Mouse (Mus musculus): ENCODE results near the gene Zim1. TPM values are rescaled to one million over a fixed set of nuclear protein-coding genes. Genes with fewer than 3 reads are reported as not detected.

Gene Zim1
- polyA plus RNA-seq, 1 experiment from 2014 or later: 1.1 TPM

DNA sequence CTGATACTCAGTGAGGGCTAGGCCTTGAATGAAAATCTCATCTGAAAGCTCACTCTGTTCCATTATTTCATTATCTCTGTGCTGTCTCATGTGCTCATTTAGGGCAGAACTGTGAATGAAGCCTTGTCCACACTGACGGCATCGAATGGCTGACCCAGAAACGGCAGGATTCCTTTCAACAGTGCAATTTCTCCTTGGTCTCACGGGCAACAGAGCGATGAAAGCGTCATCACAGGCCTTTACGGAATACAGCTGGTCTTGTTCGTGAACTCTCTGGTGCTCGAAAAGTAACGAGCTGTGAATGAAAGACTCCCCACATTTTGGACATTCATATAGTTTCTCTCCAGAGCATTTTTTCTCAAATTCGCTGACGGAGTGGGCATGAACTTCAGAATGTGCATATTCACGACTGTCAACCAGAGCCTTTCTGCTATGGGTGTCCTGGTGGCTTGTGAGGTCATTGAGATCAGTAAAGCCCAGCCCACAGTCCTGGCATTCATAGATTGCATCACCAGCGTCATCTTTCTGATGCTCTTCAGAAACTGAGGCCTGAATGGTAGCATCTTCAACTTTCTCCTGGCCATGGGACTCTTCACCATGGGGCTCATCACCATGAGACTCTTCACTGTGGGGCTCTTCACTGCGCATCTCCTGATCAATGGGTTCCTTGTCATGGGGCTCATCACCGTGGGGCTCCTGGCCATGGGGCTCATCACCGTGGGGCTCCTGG is 12.4 kb upstream of the Zim1 start:
- 0 out of 2 replicates have a peak, but pooled peaks cover 7% of the 10 kb centered on the region for H3K9me3 ChIP-seq
- H3K4me2 ChIP-seq (replicated peaks): no peak overlapping the region
- no peaks in the 10 kb centered on the region for H3K4me1 ChIP-seq
- peaks cover 73% of the 10 kb centered on the region for H3K36me3 ChIP-seq
- no peak overlapping the region for H3K9ac ChIP-seq (replicated peaks)
- ATAC-seq (ENCODE audit: low FRiP score, low read depth): no peak
- H3K27ac ChIP-seq (replicated peaks): no peak overlapping the region
- H3K4me3 ChIP-seq: no peak overlapping the region
- 91% methylated on average over 17 of the region's 17 CpGs for WGBS
- H3K27me3 ChIP-seq: no peaks in the 10 kb centered on the region

DNA sequence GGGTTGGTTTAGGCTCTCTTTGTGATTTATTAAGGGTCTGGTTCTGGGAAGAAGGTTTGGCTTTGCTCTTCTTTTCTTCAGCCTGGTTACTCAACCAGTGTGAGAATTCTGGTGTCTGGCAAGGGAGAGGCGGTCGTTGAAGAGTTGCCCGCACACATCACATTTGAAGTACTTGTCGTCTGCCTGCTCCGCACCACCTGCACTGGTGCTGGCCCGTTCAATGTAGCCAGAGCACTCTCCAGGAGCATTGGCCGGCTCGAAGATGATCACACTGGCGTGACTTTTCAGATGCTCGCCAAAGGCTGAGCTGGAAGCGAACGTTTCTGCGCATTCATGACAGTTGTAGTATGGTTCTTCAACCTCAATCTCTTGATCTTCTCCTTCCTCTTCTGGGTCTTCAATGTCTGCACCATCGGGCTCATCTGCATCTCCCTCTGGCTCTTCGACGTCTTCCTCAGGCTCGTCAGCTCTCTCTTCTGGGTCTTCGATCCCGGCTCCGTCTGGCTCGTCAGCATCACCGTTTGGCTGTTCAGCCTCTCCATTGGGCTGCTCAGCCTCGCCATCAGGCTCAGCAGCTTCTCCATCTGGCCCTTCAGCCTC is 11.3 kb upstream of the Zim1 start:
- Histone ChIP-seq H3K4me2 (replicated peaks) (no peak overlapping the region), H3K4me1 (no peaks in the 10 kb centered on the region), H3K27ac (replicated peaks) (no peak overlapping the region), H3K4me3 (no peak overlapping the region), H3K27me3 (no peaks in the 10 kb centered on the region), H3K36me3 (peaks cover 63% of the 10 kb centered on the region), H3K9ac (replicated peaks) (no peak overlapping the region), H3K9me3 (0 out of 2 replicates have a peak, but pooled peaks cover 7% of the 10 kb centered on the region)
- ATAC-seq (ENCODE audit: low FRiP score, low read depth): no peak
- WGBS: 95% methylated on average over 23 of the region's 23 CpGs

DNA sequence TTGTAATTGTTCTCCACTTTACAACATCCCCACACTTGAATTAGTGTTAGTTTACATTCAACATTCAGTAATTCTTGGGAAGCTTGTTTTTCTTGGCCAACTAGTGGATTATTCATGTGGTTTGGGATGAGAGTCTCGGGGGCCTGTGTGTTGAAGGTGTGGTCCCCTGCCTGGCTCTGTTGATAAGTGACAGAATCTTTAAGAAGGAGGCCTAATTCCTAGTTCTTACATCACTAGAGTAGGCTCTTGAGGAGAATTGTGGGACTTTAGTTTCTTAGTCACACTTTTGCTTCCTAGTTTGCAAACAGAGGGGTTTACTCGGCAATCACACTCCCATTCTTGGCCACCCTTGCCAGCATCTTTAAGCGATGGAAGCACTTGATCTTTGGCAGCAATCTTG is 3.0 kb upstream of the Zim1 start:
- H3K9ac ChIP-seq (replicated peaks): no peak overlapping the region
- no peaks in the 10 kb centered on the region for H3K27me3 ChIP-seq
- no peak for ATAC-seq (ENCODE audit: low FRiP score, low read depth)
- 83% methylated on average over 3 of the region's 3 CpGs for WGBS
- no peak overlapping the region for H3K4me2 ChIP-seq (replicated peaks)
- H3K4me1 ChIP-seq: no peaks in the 10 kb centered on the region
- no peak overlapping the region for H3K4me3 ChIP-seq
- no peaks in the 10 kb centered on the region for H3K36me3 ChIP-seq
- H3K27ac ChIP-seq (replicated peaks): no peak overlapping the region
- no peaks in the 10 kb centered on the region for H3K9me3 ChIP-seq

DNA sequence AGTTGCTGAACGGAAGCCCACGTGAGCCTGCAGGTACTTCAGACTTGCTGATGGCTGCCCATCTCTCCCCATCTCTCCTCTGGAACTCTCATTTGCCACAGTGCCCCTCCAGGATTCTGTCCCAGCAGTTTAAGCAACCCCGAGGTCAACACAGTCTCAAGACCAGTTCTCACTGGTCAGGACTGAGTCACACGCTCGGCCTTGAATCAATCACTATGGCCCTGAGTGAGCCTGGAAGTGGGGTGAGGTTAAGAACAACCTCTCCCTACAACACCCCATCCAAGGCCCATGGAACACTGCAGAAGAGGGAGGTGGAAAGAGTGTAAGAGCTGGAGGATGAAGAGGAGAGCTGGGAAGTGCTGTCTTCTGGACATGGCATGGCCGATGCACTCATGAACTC is 10.7 kb downstream of the Zim1 start:
- 97% methylated on average over 6 of the region's 6 CpGs for WGBS
- no peak for ATAC-seq (ENCODE audit: low FRiP score, low read depth)
- H3K27ac ChIP-seq (replicated peaks): no peak overlapping the region
- H3K4me1 ChIP-seq: no peaks in the 10 kb centered on the region
- H3K4me2 ChIP-seq (replicated peaks): no peak overlapping the region
- no peak overlapping the region for H3K9ac ChIP-seq (replicated peaks)
- H3K4me3 ChIP-seq: no peak overlapping the region
- H3K27me3 ChIP-seq: no peaks in the 10 kb centered on the region
- H3K36me3 ChIP-seq: no peaks in the 10 kb centered on the region
- H3K9me3 ChIP-seq: no peaks in the 10 kb centered on the region

- Histone ChIP-seq H3K4me2 (replicated peaks) (no peak overlapping the region), H3K27ac (replicated peaks) (no peak overlapping the region), H3K4me1 (no peaks in the 10 kb centered on the region), H3K27me3 (no peaks in the 10 kb centered on the region), H3K36me3 (no peaks in the 10 kb centered on the region), H3K9ac (replicated peaks) (no peak overlapping the region), H3K4me3 (no peak overlapping the region), H3K9me3 (no peaks in the 10 kb centered on the region)
- ATAC-seq (ENCODE audit: low FRiP score, low read depth): no peak
- 86% methylated on average over 3 of the region's 3 CpGs for WGBS
Measured at GRCm38 (mm10) chr7:6666726-6667125, 29.5 kb downstream of the Zim1 start.

DNA sequence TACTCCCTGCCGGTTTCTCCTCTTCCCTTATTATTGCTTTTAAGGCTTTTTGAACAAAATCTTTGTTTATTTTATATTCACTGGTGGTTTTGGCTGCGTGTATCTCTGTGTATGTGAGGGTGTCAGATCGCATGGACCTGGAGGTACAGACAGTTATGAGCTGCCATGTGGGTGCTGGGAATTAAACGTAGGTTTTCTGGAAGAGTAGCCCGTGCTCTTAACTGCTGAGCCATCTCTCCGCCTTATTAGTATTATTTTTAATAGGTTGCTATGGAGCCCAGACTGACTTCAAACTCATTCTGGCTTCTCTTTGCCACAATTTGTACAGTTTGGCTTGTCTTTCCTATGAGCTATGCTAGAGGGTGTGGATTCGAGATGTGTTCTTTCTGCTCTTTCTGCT is 32.8 kb downstream of the Zim1 start:
- WGBS: 83% methylated on average over 7 of the region's 7 CpGs
- Histone ChIP-seq H3K9ac (replicated peaks) (no peak overlapping the region), H3K4me3 (no peak overlapping the region), H3K27me3 (no peaks in the 10 kb centered on the region), H3K36me3 (no peaks in the 10 kb centered on the region), H3K4me1 (no peaks in the 10 kb centered on the region), H3K9me3 (no peaks in the 10 kb centered on the region), H3K27ac (replicated peaks) (no peak overlapping the region), H3K4me2 (replicated peaks) (no peak overlapping the region)
- no peak for ATAC-seq (ENCODE audit: low FRiP score, low read depth)

- Histone ChIP-seq H3K9me3 (no peaks in the 10 kb centered on the region), H3K9ac (replicated peaks) (no peak overlapping the region), H3K4me2 (replicated peaks) (no peak overlapping the region), H3K4me3 (no peak overlapping the region), H3K4me1 (no peaks in the 10 kb centered on the region), H3K36me3 (no peaks in the 10 kb centered on the region), H3K27ac (replicated peaks) (no peak overlapping the region), H3K27me3 (no peaks in the 10 kb centered on the region)
- WGBS: 25% methylated on average over 2 of the region's 2 CpGs
- 0 out of 2 replicates have a peak, but pooled peaks have one; percentile 45 for ATAC-seq (ENCODE audit: low FRiP score, low read depth)
Measured at GRCm38 (mm10) chr7:6659605-6660004, 36.6 kb downstream of the Zim1 start.

DNA sequence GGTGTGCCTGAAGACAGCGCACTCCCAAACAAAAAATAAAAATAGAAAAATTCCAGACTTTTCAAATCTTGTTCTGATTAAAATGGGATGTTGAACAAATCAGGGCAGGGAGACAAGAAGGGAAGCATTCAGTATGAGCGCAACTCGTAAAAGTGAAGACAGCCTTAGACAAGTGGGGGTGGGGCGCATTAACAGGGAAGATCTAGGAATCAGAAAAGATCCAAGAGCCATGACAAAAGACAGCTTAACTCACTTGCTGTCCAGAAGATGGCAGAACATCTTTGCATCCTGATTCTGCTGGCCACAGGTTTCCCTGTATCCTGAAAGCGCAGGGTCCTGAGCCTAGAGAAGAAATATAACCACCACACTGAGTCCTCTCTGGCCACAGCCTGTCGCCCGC is 37.6 kb downstream of the Zim1 start:
- Histone ChIP-seq H3K4me3 (no peak overlapping the region), H3K4me2 (replicated peaks) (no peak overlapping the region), H3K9ac (replicated peaks) (no peak overlapping the region), H3K27ac (replicated peaks) (no peak overlapping the region), H3K9me3 (no peaks in the 10 kb centered on the region), H3K36me3 (no peaks in the 10 kb centered on the region), H3K4me1 (no peaks in the 10 kb centered on the region), H3K27me3 (no peaks in the 10 kb centered on the region)
- ATAC-seq (ENCODE audit: low FRiP score, low read depth): no peak
- 88% methylated on average over 7 of the region's 7 CpGs for WGBS

- ATAC-seq (ENCODE audit: low FRiP score, low read depth): no peak
- no peaks in the 10 kb centered on the region for H3K36me3 ChIP-seq
- 82% methylated on average over 5 of the region's 5 CpGs for WGBS
- no peak overlapping the region for H3K4me3 ChIP-seq
- H3K4me1 ChIP-seq: no peaks in the 10 kb centered on the region
- H3K4me2 ChIP-seq (replicated peaks): no peak overlapping the region
- H3K27me3 ChIP-seq: no peaks in the 10 kb centered on the region
- no peak overlapping the region for H3K27ac ChIP-seq (replicated peaks)
- no peak overlapping the region for H3K9ac ChIP-seq (replicated peaks)
- no peaks in the 10 kb centered on the region for H3K9me3 ChIP-seq
Measured at GRCm38 (mm10) chr7:6652151-6652550, 44.1 kb downstream of the Zim1 start.

- Histone ChIP-seq H3K9ac (replicated peaks) (no peak overlapping the region), H3K4me3 (no peak overlapping the region), H3K9me3 (no peaks in the 10 kb centered on the region), H3K36me3 (no peaks in the 10 kb centered on the region), H3K4me1 (no peaks in the 10 kb centered on the region), H3K4me2 (replicated peaks) (no peak overlapping the region), H3K27me3 (no peaks in the 10 kb centered on the region), H3K27ac (replicated peaks) (no peak overlapping the region)
- 71% methylated on average over 7 of the region's 7 CpGs for WGBS
- ATAC-seq (ENCODE audit: low FRiP score, low read depth): no peak
Measured at GRCm38 (mm10) chr7:6651221-6651620, 45.0 kb downstream of the Zim1 start.

GRCm38 (mm10) chr7:6650526-6650925 is 45.7 kb downstream of the Zim1 start:
- H3K9ac ChIP-seq (replicated peaks): no peak overlapping the region
- no peak overlapping the region for H3K4me2 ChIP-seq (replicated peaks)
- no peaks in the 10 kb centered on the region for H3K36me3 ChIP-seq
- no peaks in the 10 kb centered on the region for H3K27me3 ChIP-seq
- no peaks in the 10 kb centered on the region for H3K9me3 ChIP-seq
- no peak for ATAC-seq (ENCODE audit: low FRiP score, low read depth)
- H3K4me1 ChIP-seq: no peaks in the 10 kb centered on the region
- 91% methylated on average over 9 of the region's 9 CpGs for WGBS
- H3K4me3 ChIP-seq: no peak overlapping the region
- no peak overlapping the region for H3K27ac ChIP-seq (replicated peaks)

- no peaks in the 10 kb centered on the region for H3K36me3 ChIP-seq
- no peak overlapping the region for H3K9ac ChIP-seq (replicated peaks)
- no peaks in the 10 kb centered on the region for H3K4me1 ChIP-seq
- no peak overlapping the region for H3K4me3 ChIP-seq
- H3K27ac ChIP-seq (replicated peaks): no peak overlapping the region
- H3K4me2 ChIP-seq (replicated peaks): no peak overlapping the region
- 94% methylated on average over 3 of the region's 3 CpGs for WGBS
- no peak for ATAC-seq (ENCODE audit: low FRiP score, low read depth)
- H3K27me3 ChIP-seq: no peaks in the 10 kb centered on the region
- H3K9me3 ChIP-seq: no peaks in the 10 kb centered on the region; the same call in 1 of the 2 replicates
Measured at GRCm38 (mm10) chr7:6645821-6646220, 50.4 kb downstream of the Zim1 start.
